Mouse (Mus musculus) C2C12 (cell line): ENCODE results near the gene Fpr-rs4.
"Not testable (repeated sequence)": the region's sequence is repeated elsewhere in the genome, so short reads cannot be mapped to it uniquely, and the experiment has no call there.

Source experiments
- CEBPB ChIP-seq: IDR thresholded peaks from one replicate; pipeline ENCODE4 v1.6.1; 2011; ENCODE audit warnings: low read depth, mild to moderate bottlenecking, control low read depth, moderate library complexity
- CTCF ChIP-seq: IDR thresholded peaks from one replicate; pipeline ENCODE4 v1.5.1; 2011; ENCODE audit not compliant: control insufficient read depth, insufficient read depth, insufficient read length
- FOSL1 ChIP-seq: IDR thresholded peaks from one replicate; pipeline ENCODE4 v1.8.0; 2011; ENCODE audit warnings: mild to moderate bottlenecking, low read length; ENCODE audit not compliant: poor library complexity, insufficient read depth, severe bottlenecking
- MAX ChIP-seq: IDR thresholded peaks from one replicate; pipeline ENCODE4 v1.6.1; 2011; ENCODE audit warnings: mild to moderate bottlenecking, control low read depth
- MYOD1 ChIP-seq: IDR thresholded peaks from one replicate; pipeline ENCODE4 v1.6.1; 2011; ENCODE audit warnings: low read depth; ENCODE audit not compliant: control insufficient read depth, insufficient read length
- MYOG ChIP-seq: IDR thresholded peaks from one replicate; pipeline ENCODE4 v1.6.1; 2011; ENCODE audit not compliant: control insufficient read depth, insufficient read length; ENCODE audit errors: extremely low read depth
- USF1 ChIP-seq: IDR thresholded peaks from one replicate; pipeline ENCODE4 v1.6.1; 2011; ENCODE audit warnings: low read depth, mild to moderate bottlenecking, control low read depth, moderate library complexity

DNA sequence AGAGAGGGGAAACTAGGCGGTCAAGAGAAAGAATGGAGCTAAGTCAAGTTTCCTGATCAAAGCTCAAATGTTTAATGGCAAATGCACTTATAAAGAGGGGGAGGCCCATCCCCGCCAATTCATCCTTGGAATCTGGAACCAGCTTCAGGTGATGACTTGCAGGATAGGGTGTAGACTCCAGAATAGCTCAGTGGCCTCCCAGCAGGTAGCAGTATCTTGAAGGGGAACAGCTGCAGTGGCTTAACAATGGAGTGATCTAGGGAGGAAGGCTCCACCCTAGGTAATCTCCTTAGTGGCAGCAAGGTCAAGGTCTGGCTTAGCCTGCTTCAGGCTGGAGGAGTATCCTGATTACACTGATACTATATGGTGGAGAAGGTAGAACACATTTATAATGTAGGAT is 40.3 kb upstream of the Fpr-rs4 start:
- TF ChIP-seq CTCF, MYOD1, MYOG, USF1, CEBPB, MAX, FOSL1: not testable (repeated sequence)
